Mouse (Mus musculus) naive thymus-derived CD4-positive, alpha-beta T cell, adult 2 months (primary cell): Measurements from ENCODE around the gene Cryzl2.
A peak's percentile ranks its signal among the peaks of the same experiment; 100 is the strongest.

ENCODE experiments used
- DNase-seq: peaks from one replicate; pipeline ENCODE4 v3.0.0-alpha.2; 2011; ENCODE audit warnings: low read depth

The Cryzl2 gene

DNA sequence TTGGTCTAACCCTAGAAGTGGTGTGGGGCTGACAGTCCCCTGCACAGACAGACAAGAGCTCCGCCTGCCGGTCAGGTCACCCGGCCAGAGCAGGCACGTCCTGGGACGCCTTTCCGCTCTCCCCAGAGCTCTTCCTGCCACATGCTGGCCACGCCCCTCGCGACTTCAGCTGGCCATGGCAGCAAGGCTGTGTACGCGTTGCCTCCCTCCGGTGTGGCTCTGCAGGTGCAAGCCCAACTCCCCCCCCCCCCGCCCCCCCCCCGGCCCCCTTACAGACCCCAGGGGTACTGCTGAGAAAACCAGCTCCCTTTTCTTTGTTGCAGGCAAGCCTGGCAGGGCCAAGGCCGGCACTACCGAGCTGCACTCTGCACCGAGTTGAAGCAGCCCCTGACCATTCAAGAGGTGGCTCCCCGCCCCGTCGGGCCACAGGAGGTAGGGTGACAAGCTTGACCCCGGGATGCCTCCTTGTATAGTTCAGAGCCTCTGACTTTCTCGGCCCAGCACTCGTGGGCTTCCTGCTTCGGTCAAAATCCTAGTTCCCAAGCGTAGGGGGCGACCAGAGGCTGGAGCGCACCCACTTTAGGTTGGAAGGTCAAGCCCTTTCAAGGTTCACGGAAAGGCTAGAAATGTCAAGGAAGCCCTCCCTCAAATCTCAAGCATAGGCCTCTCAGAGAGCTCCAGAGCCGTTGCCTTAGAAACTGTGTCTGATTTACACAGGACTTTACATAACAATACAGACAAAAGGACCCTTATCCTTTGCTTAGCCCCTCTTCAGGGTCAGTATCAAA, at the start of gene Cryzl2:
Gene Cryzl2, plus strand, starts transcription at position 157 of the 788 bp plus-strand sequence.
- peak; percentile 50 for DNase-seq

- DNase-seq: no peak
Measured at GRCm38 (mm10) chr1:157409648-157410047, 48.7 kb upstream of the Cryzl2 start.

GRCm38 (mm10) chr1:157410937-157411336, 47.4 kb upstream of the Cryzl2 start:
- peak; percentile 34 for DNase-seq

DNA sequence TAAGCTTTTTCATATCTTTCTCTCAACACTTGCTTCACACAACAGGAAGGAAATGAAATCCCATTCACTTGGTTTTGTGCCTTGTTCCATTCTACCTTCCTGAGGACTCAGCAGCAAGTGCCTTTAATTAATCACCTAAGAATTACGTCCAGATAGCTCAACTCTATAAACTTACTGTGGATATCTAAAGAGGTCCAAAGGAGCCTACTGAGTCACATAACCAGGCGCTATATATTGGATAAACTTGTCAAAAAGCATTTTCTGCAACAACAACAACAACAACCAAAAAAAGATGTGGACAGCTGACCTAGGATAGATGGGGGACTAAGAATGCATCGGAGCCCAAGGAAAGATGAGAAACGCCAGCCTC, 47.1 kb upstream of the Cryzl2 start:
- peak; percentile 36 for DNase-seq

GRCm38 (mm10) chr1:157411711-157412380, 46.5 kb upstream of the Cryzl2 start:
- no peak for DNase-seq

DNA sequence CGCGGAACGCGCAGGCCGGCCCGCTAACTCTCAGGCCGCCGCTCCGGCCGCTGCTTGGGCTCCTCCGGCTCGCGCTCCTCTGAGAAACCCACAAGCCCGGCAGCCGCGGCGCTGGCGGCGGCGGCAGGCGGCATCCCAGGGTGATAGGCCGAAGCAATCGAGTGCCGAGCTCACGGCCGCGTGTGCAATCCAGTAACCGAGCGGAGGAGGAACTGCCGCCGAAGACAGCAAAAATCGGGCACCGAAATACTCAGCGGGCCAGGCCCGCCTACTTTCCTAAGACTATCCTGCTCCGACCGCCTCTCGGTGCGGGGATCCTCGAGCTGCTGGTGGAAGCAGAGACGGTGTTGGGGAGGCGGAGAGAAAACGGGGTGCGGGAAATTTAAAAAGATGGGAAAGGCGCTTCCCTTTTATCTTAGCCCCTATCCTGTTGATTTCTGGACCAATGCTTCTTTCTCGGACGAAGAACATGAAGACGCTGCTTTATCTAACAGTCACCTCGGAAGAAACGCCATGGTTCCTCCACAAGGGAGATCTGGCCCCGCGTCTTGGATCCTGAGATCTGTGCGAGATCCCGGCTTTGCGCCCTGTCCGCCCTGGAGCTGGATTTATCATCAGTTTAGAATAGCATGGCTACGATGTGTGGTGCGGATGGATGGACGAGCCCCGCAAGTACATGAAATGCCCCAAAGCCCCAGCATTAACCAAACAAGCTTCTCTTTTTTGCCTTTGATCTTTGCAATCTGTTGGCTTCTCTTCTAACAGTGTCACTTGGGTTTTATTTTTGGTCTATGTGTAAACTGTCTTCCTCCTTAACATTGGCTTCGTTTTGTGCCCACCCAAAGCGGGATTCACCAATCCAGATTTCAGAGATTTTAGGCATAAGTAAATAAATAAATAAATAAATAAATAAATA, 45.7 kb upstream of the Cryzl2 start, which contains the start of gene Rasal2:
Gene Rasal2, minus strand, starts transcription at position 142 of the 916 bp plus-strand sequence.
- peak; percentile 92 for DNase-seq

GRCm38 (mm10) chr1:157415771-157416170, 42.6 kb upstream of the Cryzl2 start:
- DNase-seq: no peak

DNA sequence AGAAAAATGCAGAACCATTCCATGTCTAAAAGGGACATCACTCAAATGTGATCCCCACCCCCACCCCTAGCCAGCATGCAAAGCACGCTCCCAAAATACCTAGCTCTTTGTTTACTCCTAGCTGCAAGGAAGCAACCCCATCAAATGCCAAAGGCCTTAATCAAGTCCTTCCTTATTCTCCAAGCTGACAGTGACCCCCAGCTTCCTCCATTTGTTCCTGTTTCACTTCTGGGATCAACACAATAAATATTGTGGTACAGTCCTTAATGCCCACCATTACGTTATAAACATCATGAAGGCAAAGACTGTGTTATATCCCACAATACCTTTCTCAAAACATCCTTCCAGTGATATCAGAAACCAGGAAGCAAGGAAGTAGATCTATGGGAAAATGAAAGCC, 41.7 kb upstream of the Cryzl2 start:
- no peak for DNase-seq

DNA sequence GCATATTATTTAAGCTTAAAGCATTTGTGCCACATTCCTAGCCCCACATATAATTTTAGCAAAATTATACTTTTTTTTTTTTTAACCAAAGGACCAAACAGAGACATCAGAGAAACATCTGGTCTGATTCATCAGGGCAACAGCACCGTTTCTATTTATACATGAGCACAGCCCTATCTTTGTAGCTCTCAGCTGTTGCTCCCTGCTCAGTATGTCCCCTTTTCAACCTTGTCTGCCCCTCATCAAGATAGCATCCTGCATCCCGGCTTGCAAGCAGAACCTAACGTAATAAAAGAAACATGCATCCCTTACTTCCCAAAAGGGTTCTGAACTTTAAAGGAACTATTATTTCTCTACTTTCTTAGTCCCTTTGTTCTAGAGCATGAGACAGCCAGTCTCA, 41.0 kb upstream of the Cryzl2 start:
- no peak for DNase-seq

GRCm38 (mm10) chr1:157417861-157418260, 40.5 kb upstream of the Cryzl2 start:
- DNase-seq: no peak

- DNase-seq: no peak
Measured at GRCm38 (mm10) chr1:157425741-157426427, 32.5 kb upstream of the Cryzl2 start.

DNA sequence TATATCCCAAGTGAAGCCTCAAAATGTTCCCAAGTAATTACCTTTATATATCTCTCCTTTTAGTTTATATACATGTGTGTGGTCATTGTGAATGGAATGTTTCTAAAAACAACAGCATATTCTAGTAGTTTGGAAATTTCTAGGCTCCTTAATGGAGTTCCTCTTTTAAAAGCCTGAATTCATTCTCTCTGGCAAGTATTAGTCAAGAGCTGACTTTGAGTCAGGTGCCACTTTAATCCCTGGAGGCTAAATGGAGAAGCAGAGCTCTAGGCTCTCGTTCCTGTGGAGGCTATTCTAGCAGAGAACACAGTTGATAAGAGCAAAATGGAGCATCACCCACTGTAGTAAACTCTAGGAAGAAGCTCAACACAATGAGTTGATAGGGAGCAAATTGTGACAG, 31.4 kb upstream of the Cryzl2 start:
- no peak for DNase-seq

- DNase-seq: no peak
Measured at GRCm38 (mm10) chr1:157427604-157428003, 30.8 kb upstream of the Cryzl2 start.

GRCm38 (mm10) chr1:157428366-157428765, 30.0 kb upstream of the Cryzl2 start:
- DNase-seq: peak; percentile 50

DNA sequence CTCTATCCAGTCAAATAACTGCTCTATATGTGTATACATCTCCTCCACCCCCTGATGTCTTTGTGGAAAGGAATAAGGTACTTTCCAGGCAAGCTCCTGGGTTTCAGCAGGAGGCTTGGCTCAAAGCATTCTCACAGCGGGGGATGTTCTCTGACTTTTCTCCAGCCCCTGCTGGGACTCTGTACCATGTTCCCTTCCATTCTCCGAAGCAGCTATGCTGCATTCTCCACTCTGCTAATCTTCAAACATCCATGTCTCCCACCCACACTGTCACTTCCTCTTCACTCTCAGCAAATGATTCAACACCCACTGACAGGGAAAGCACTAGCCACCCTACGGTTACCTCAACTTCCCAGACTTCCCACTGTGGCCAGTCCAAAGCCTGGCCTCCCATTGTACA, 25.1 kb upstream of the Cryzl2 start:
- DNase-seq: no peak

DNA sequence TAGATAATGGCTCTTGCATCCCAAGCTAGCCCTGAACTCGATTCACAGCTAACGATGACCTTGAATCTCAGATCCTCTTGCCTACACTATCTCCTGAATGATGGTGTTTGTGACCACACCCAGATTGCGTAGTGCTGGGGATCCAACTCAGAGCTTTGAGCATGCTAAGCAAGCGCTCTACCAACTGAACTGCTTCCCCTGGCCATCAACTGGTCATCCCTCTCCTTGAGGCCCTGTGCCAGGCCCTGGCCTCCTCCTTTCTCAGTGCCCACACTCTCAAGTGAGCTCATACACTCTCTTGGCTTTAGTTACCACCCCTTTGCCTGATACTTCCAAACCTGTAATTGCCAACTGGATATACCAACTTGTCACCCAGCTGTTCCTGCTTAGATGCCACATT, 24.0 kb upstream of the Cryzl2 start:
- DNase-seq: no peak

DNA sequence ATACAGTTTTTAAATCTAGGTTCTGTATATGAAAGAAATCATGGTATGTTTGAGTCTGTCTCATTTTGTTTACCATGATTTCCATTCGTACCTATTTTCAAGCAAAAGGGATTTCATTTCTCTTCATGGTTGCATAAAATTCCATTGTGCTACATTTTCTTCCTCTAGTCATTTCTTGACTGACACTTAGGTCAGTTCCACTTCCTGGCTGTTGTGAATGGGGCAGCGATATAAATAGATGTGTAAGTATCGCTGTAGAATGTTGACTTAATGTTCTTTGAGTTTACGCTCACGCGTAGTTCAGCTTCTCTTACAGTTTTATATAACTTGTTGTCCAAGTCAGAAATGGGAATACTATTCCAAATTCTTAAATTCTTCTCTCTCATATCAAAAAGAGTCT, 22.5 kb upstream of the Cryzl2 start:
- no peak for DNase-seq

DNA sequence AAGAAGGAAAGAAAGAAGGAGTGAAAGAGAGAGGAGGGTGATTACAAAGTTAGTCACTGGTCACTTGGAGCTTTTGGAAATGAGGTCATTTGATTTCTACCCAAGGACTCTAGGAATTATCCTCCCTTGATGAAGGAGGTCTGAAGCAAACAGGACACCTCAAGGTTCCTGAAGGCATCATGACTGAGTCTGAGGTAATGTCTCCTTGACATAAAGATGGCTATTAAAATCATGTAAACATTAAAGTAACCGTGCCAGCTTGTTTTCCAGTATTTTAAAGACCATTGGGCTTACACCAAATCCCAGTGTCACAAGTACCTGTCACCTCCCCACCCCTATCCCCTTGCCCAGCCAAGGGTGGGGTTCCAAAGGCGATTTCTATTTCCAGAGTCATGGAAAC, 20.1 kb upstream of the Cryzl2 start:
- DNase-seq: no peak

GRCm38 (mm10) chr1:157439101-157439500, 19.3 kb upstream of the Cryzl2 start:
- DNase-seq: no peak

- DNase-seq: no peak
Measured at GRCm38 (mm10) chr1:157439973-157440641, 18.3 kb upstream of the Cryzl2 start.

DNA sequence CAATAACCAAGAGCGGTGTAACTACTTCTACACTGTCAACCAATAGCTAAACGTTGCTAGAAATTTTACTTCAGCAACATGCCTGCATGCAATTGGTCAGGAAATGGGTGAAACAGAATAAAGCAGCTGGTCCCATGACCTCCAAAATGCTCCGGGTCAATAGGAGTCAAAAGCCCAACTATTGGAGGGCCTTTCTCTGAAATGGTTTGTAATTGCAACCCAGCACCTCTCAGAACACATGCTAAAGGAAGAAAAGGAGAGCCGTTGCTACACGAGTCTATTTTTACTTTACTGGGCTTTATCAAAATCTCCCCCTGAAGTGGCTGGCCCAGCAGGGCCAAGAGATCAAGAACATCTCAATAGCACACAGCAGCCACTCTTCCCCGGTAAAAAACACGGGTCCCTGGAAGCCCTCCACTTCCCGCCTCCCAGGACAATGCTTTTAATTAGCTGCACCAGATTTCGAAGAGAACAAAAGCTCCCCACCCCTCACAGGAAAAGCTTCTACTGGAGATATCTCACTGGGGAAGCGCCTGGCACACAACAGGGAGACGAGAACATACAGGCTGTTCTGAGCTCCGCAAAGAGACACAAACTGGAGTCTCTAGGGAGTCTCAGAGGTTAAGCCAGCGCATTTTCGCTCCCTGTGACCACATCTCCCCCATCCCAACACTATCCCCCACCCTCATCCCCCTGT, 15.2 kb upstream of the Cryzl2 start:
- DNase-seq: no peak
